Mouse (Mus musculus) gastrocnemius, adult 2 months (tissue): Measurements from ENCODE around the gene Nsd1. TPM values are rescaled to one million over a fixed set of nuclear protein-coding genes. Genes with fewer than 3 reads are reported as not detected.

Source experiments
- DNase-seq: peaks from one replicate; pipeline ENCODE4 v3.0.0; 2022
- H3K27ac ChIP-seq: fragments of 200-600 bp; 2 replicates; pipeline ENCODE4 v1.8.1; 2022; ENCODE audit warnings: mild to moderate bottlenecking
- H3K4me3 ChIP-seq: fragments of 200-600 bp; 2 replicates; pipeline ENCODE4 v1.8.1; 2022; ENCODE audit warnings: mild to moderate bottlenecking, moderate library complexity
- CTCF ChIP-seq: fragments of 200-600 bp; IDR thresholded peaks from 2 replicates; pipeline ENCODE4 v1.8.1; 2022; ENCODE audit warnings: antibody characterized with exemption, mild to moderate bottlenecking, moderate library complexity
- intact Hi-C: fragments of 180-260 bp; cut with DNase I; formaldehyde crosslinking; loops from one replicate; pipeline ENCODE4 v1.15.1; 2025
- total RNA-seq, 2 experiments: library from RNA; stranded (reverse); gene quantifications; 2 replicates each; pipeline ENCODE4 v1.2.3; 2021

Nsd1 gene
- total RNA-seq, 2 experiments from 2014 or later = 49.5 to 56.7 TPM

DNA sequence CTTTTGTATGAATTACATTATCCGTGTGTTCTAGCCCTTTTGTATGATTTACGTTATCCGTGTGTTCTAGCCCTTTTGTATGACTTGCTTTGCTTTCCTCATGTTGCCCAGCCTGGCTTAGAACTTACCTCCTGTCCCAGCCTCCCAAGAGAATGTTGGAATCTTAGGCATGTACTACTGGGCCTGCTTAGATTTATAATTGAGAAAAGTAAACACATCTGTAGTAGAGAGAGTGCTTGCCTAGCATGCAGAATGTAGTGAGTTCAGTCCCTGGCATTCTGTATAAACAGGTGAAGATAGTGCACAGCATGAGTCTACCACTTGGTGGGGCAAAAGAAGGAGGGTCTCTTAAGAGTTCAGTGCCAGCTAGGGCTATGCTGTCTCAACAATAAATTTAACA, 14.8 kb downstream of the Nsd1 start:
- intact Hi-C loops = no loop called here
- Histone ChIP-seq H3K4me3 (no peak overlapping the region), H3K27ac (no peak overlapping the region)
- no peak for TF ChIP-seq CTCF
- no peak for DNase-seq

DNA sequence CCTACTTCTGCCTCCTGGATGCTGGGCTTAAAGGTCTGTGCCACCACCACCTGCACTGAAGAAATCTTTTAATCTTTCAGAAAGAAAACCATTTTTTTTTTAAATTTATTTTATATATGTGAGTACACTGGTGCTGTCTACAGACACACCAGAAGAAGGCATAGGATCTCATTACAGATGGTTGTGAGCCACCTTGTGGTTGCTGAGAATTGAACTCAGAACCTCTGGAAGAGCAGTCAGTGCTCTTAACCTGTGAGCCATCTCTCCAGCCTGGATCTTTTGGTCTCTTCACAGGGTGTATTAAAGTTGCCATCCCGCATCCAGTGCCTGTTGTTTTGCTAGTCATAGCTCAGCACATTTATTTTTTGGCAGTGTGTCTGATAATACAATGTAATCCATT, 21.1 kb downstream of the Nsd1 start:
- Histone ChIP-seq H3K4me3 (no peak overlapping the region), H3K27ac (no peak overlapping the region)
- intact Hi-C loops = loop anchor here (5.0 kb wide), 1 partner anchor 48 kb away; no protein-coding TSS in a partner anchor
- DNase-seq = no peak
- TF ChIP-seq CTCF = peak; percentile 41

- no peak for DNase-seq
- no peak overlapping the region for H3K27ac ChIP-seq
- intact Hi-C loops = no loop called here
- no peak overlapping the region for H3K4me3 ChIP-seq
- TF ChIP-seq CTCF = no peak
Measured at GRCm38 (mm10) chr13:55243205-55243604, 33.6 kb downstream of the Nsd1 start.

GRCm38 (mm10) chr13:55247293-55248030, 37.9 kb downstream of the Nsd1 start:
- Histone ChIP-seq H3K27ac (no peak overlapping the region), H3K4me3 (no peak overlapping the region)
- TF ChIP-seq CTCF = no peak
- intact Hi-C loops = loop anchor here (5.0 kb wide), 1 partner anchor 65 kb away; no protein-coding TSS in a partner anchor
- no peak for DNase-seq

DNA sequence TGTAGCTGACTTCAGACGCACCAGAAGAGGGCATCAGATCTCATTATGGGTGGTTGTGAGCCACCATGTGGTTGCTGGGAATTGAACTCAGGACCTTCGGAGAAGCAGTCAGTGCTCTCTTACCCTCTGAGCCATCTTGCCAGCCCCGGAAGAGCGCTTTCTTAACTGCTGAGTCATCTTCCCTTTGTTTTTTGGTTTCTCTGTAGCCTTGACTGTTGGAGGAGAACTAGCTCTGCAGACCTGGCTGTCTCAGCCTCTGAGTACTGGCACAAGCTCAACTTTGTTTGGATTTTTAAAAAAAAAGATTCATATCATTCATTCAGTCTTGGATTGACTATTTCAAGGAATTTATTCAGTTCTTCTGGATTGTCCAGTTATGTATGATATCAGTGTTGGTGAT, 39.7 kb downstream of the Nsd1 start:
- no peak for DNase-seq
- Histone ChIP-seq H3K4me3 (no peak overlapping the region), H3K27ac (no peak overlapping the region)
- TF ChIP-seq CTCF = no peak
- intact Hi-C loops = loop anchor here (5.0 kb wide), 1 partner anchor 67 kb away; no protein-coding TSS in a partner anchor

DNA sequence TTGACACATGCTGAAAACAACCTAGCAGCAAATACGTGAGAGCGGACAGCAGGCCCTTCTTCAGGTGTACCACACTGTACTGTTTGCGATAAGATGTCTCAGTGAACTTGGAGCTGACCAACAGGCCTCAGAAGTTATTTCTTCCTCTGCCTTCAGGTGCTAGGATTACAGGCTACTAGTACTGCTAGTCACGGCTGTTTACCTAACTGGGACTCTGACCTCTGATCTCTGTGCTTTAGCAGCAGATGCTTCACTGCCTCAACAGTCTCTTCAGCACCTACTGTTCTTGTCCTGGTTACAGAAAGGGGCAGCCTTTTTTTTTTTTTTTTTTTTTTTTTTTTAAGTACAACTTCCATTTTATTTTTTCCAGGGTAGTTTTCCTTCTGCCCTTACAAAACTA, 43.2 kb downstream of the Nsd1 start:
- no peak for TF ChIP-seq CTCF
- H3K27ac ChIP-seq = no peak overlapping the region

DNA sequence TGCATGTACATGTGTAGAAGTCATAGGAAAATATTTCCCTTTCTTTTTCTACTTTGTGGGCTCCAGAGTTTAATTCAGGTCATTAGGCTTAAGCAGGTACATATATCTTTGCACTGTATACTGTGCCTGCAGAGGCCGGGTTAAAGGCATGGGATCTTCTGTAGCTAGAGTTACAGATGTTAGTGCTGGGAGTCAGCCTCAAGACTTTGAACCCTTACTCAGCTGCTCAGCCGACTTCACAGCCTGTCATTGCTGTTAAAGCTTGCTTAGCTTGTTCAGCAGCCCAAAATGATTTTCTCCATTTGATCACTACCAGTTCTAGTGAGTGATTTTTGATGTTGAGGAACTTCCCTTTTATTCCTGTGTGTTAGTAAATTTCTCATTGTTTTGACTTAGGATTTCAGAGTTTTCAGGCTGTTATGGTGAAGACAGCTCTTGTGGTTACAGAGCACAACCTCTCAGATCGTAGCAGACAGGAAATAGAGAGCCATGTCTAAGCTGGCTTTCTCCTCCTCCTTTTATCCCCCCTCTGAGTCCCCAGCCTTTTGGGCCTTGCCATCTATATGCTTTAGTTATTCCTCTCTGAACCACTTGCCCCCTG, 45.6 kb downstream of the Nsd1 start:
- TF ChIP-seq CTCF = no peak
- intact Hi-C loops = no loop called here
- DNase-seq = no peak
- H3K4me3 ChIP-seq = no peak overlapping the region
- H3K27ac ChIP-seq = no peak overlapping the region

More for the DNA sequence above, 43.2 kb downstream of the Nsd1 start:
- H3K4me3 ChIP-seq = no peak overlapping the region
- no peak for DNase-seq
- intact Hi-C loops = no loop called here

GRCm38 (mm10) chr13:55258651-55259050, 49.1 kb downstream of the Nsd1 start:
- Histone ChIP-seq H3K4me3 (no peak overlapping the region), H3K27ac (no peak overlapping the region)
- peak; percentile 26; the same call in 1 of the 2 replicates for TF ChIP-seq CTCF
- no peak for DNase-seq
- intact Hi-C loops = no loop called here

- H3K4me3 ChIP-seq = no peak overlapping the region
- intact Hi-C loops = no loop called here
- no peak for TF ChIP-seq CTCF
- H3K27ac ChIP-seq = no peak overlapping the region
- DNase-seq = no peak
Measured at GRCm38 (mm10) chr13:55261521-55261920, 51.9 kb downstream of the Nsd1 start.

DNA sequence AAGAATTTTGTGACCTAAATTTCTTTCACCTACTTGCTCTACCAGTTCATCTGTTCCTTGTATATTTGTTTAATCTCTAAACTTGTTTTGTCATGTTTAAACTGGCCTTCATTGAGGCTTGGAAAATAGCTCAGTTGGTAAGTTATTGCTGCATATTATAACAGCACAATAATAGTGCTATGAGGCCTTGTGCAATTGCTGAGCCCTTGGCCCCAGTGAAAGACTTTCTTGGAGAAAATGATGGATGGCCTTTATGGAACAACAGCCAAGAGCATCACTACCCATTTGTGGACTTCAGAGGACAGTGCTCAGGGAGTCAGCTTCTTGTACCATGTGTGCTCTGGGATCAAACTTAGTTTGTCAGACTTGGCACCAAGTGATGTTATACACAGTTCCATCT, 52.5 kb downstream of the Nsd1 start:
- no peak for TF ChIP-seq CTCF
- no peak overlapping the region for H3K27ac ChIP-seq
- DNase-seq = no peak
- H3K4me3 ChIP-seq = no peak overlapping the region
- intact Hi-C loops = no loop called here

DNA sequence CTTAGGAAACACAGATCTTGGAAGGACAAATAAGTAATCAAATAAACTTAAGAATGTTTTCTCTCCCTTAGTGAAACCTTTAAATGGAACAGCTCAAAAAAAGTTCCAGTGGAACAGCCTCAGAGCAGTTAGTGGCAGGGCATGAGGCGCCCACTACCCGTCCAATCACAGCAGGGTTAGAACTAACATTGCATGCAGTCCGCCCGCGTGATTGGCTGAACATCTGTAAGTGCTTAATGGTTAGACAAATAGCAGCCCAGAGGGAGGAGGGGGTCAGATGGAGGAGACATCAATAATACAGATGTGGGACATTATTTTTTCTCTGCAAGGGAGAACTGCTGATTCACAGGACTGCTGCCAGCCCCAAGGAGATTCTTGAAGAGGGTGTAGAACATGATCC, 67.6 kb downstream of the Nsd1 start:
- intact Hi-C loops = no loop called here
- no peak overlapping the region for H3K27ac ChIP-seq
- H3K4me3 ChIP-seq = no peak overlapping the region
- no peak for TF ChIP-seq CTCF
- DNase-seq = peak; percentile 21

DNA sequence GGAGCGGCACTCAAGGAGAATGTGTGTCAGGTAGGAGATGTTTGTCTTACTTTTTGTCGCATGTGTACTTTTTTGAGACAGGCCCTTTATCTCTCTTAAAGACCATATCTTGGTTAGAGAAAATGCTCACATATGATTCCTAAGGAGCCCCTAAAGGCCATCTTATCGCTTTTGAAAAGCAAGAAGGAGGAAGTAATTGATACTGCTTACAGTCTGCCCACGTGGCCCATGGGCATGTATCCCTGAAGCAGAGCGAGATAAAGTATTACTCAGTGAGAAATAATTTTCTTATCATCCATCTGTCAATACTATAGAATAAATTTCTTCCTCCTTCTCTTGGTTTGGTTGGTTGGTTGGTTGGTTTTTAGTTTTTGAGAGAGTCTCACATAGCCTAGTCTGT, 68.1 kb downstream of the Nsd1 start:
- intact Hi-C loops = no loop called here

DNA sequence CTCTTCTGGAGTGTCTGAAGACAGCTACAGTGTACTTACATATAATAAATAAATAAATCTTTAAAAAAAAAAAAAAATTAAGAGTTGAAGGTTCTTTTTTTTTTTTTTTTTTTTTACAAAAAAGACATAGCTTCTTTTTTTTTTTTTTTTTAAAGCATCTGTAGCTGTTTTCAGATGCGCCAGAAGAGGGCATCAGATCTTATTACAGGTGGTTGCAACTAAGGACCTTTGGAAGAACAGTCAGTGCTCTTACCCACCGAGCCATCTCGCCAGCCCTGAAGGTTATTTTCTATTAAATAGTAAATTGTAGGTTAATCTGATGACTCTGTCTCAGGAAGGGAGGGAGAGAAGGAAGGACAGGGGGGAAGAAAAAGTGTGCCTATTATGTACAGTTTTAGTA, 79.3 kb downstream of the Nsd1 start:
- intact Hi-C loops = no loop called here
- Histone ChIP-seq H3K4me3 (no peak overlapping the region), H3K27ac (no peak overlapping the region)
- no peak for DNase-seq
- no peak; the same call in 1 of the 2 replicates for TF ChIP-seq CTCF

More for the DNA sequence above, 68.1 kb downstream of the Nsd1 start:
- DNase-seq = no peak
- TF ChIP-seq CTCF = no peak
- Histone ChIP-seq H3K4me3 (no peak overlapping the region), H3K27ac (no peak overlapping the region)

- intact Hi-C loops = no loop called here
- no peak for DNase-seq
- TF ChIP-seq CTCF = no peak
- H3K4me3 ChIP-seq = no peak overlapping the region
- H3K27ac ChIP-seq = no peak overlapping the region
Measured at GRCm38 (mm10) chr13:55296760-55297159, 87.2 kb downstream of the Nsd1 start.
